Mouse (Mus musculus) liver, adult 2 months (tissue): ENCODE measurements around the gene Rgs7.

ENCODE experiments used
- CTCF ChIP-seq: fragments of 200-500 bp; IDR thresholded peaks from 2 replicates; pipeline ENCODE4 v1.5.1; 2011; ENCODE audit warnings: low read depth, low read length, control low read depth
- POLR2A ChIP-seq: fragments of 200-500 bp; IDR thresholded peaks from 2 replicates; pipeline ENCODE4 v1.6.1; 2011; ENCODE audit warnings: low read length, control low read depth; ENCODE audit not compliant: insufficient read depth; ENCODE audit errors: extremely low read depth

DNA sequence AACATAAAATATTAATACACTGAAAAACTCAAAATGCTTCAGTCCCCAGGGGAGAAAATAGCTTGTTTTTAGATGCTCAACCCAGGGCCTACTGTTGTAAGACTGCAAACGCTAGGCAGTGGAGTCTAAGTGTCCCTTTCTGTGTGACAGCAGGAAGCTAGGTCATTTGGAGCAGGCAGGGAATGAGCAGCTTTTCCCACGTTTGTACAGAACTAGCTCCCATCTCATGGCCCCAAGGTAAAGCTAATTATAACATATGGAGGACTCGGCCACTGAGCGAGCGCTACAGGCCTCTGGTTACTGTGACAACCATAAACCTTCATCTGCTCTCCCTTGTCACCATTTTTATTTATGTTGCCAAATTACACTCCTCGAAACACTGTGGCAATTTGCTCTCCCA is 460.3 kb downstream of the Rgs7 start:
- no peak for TF ChIP-seq POLR2A
- TF ChIP-seq CTCF: no peak
